Mouse (Mus musculus) liver, embryonic 14.5 days (tissue): ENCODE data around the gene Zmynd11. TPM values are rescaled to one million over a fixed set of nuclear protein-coding genes. Genes with fewer than 3 reads are reported as not detected.

Experiments
- ATAC-seq: fragments of 200-750 bp; cut with Nextera tagmentation; 2 replicates; pipeline ENCODE4 v1.8.0; 2017; ENCODE audit warnings: moderate number of reproducible peaks, mild to moderate bottlenecking, moderate library complexity; ENCODE audit not compliant: insufficient read depth
- DNase-seq, 3 experiments: peaks; one replicate each; pipeline ENCODE4 v3.0.0-alpha.2; 2012 to 2013; ENCODE audit warnings: low read depth in 3 of 3, low spot score in 3 of 3
- H3K27ac ChIP-seq: fragments of 300-500 bp; sonication (generic); 2 replicates; pipeline ENCODE4 v1.5.1; 2014; ENCODE audit warnings: moderate library complexity, mild to moderate bottlenecking, control low read depth, inconsistent platforms
- H3K27me3 ChIP-seq: fragments of 300-500 bp; sonication (generic); 2 replicates; pipeline ENCODE4 v1.6.1; 2014; ENCODE audit warnings: mild to moderate bottlenecking, low read length, moderate library complexity; ENCODE audit not compliant: control insufficient read depth, insufficient read depth
- H3K36me3 ChIP-seq: fragments of 300-500 bp; sonication (generic); replicated peaks from 2 replicates; pipeline ENCODE4 v1.6.1; 2014; ENCODE audit warnings: low read depth; ENCODE audit not compliant: control insufficient read depth, insufficient read depth
- H3K4me1 ChIP-seq, 2 experiments: fragments of 200-500 bp in 1 of 2; fragments of 300-500 bp in 1 of 2; sonication (generic) in 1 of 2; replicated peaks; 2 replicates each; pipeline ENCODE4 v1.6.1; 2012 to 2014; ENCODE audit warnings: antibody characterized with exemption in 1 of 2, inconsistent platforms in 1 of 2, low read length in 1 of 2; ENCODE audit not compliant: control insufficient read depth in 2 of 2, insufficient read depth in 2 of 2
- H3K4me2 ChIP-seq: fragments of 300-500 bp; sonication (generic); 2 replicates; pipeline ENCODE4 v1.6.1; 2014; ENCODE audit warnings: low read depth, mild to moderate bottlenecking, control low read depth, moderate library complexity
- H3K4me3 ChIP-seq, 2 experiments: fragments of 200-500 bp in 1 of 2; fragments of 300-500 bp in 1 of 2; sonication (generic) in 1 of 2; 2 replicates each; pipeline ENCODE4 v1.5.1; 2012 to 2014; ENCODE audit warnings: low read depth in 2 of 2, low read length in 2 of 2, mild to moderate bottlenecking in 2 of 2, control low read depth in 1 of 2, inconsistent platforms in 1 of 2, moderate library complexity in 1 of 2; ENCODE audit not compliant: insufficient read depth in 1 of 2
- H3K9ac ChIP-seq: fragments of 300-500 bp; sonication (generic); replicated peaks from 2 replicates; pipeline ENCODE4 v1.6.1; 2014; ENCODE audit warnings: mild to moderate bottlenecking, control low read depth, moderate library complexity
- H3K9me3 ChIP-seq: fragments of 300-500 bp; sonication (generic); 2 replicates; pipeline ENCODE4 v1.6.1; 2016; ENCODE audit warnings: low read length, mixed read lengths; ENCODE audit not compliant: control insufficient read depth
- CTCF ChIP-seq: IDR thresholded peaks from 2 replicates; pipeline ENCODE4 v1.5.1; 2016; ENCODE audit warnings: antibody characterized with exemption, low read depth, control low read depth
- EP300 ChIP-seq: IDR thresholded peaks from 2 replicates; pipeline ENCODE4 v1.6.1; 2016; ENCODE audit warnings: antibody characterized with exemption, low read depth
- WGBS: fragments of 180-500 bp; shearing (Covaris S2); extraction: QIAGEN DNeasy Blood & Tissue Kit; methylation state at CpG from one replicate; pipeline ENCODE4 v1.1.7; 2014; ENCODE audit not compliant: insufficient replicate concordance; 5-methylcytosine and 5-hydroxymethylcytosine counted together
- polyA plus RNA-seq, 2 experiments: library from polyadenylated mRNA; depleted of rRNA in 1 of 2; stranded (reverse) in 1 of 2; unstranded in 1 of 2; fragments of >200 nt; fragmentation: Nextera tagmentation in 1 of 2; extraction: Ambion mirVana in 1 of 2; gene quantifications; 2 replicates each; pipeline versions ENCODE4 v1.2.1 to v1.2.3; 2012 to 2014

Zmynd11 gene
- polyA plus RNA-seq, 2 experiments, result 17.7 to 21.2 TPM

- no peaks in the 10 kb centered on the region for H3K36me3 ChIP-seq
- ATAC-seq, result no peak
- H3K27me3 ChIP-seq, result no peaks in the 10 kb centered on the region
- no peak overlapping the region for H3K27ac ChIP-seq
- WGBS, result 64% methylated on average over 7 of the region's 7 CpGs
- H3K4me3 ChIP-seq, result no peak overlapping the region
- TF ChIP-seq EP300, result no peak
- TF ChIP-seq CTCF, result no peak
- H3K4me1 ChIP-seq, result no peaks in the 10 kb centered on the region
- no peak overlapping the region for H3K4me2 ChIP-seq
- H3K9ac ChIP-seq, result no peak overlapping the region
- no peak for DNase-seq
- H3K9me3 ChIP-seq, result no peaks in the 10 kb centered on the region
Measured at GRCm38 (mm10) chr13:9667954-9668496, 97.1 kb downstream of the Zmynd11 start.

GRCm38 (mm10) chr13:9663593-9663992 is 101.5 kb downstream of the Zmynd11 start:
- H3K4me2 ChIP-seq, result no peak overlapping the region
- peaks cover 0 to 4% of the 10 kb centered on the region in 2 experiments; a peak in 2 of 4 replicates for H3K4me1 ChIP-seq
- DNase-seq (no peak), ATAC-seq (no peak)
- no peaks in the 10 kb centered on the region for H3K9me3 ChIP-seq
- TF ChIP-seq EP300, result no peak
- TF ChIP-seq CTCF, result no peak
- no peak overlapping the region for H3K4me3 ChIP-seq
- H3K9ac ChIP-seq, result no peak overlapping the region
- WGBS, result 77% methylated on average over 1 of the region's 1 CpGs
- H3K27ac ChIP-seq, result no peak overlapping the region
- H3K36me3 ChIP-seq, result no peaks in the 10 kb centered on the region
- no peaks in the 10 kb centered on the region for H3K27me3 ChIP-seq

GRCm38 (mm10) chr13:9660711-9661110 is 104.4 kb downstream of the Zmynd11 start:
- TF ChIP-seq CTCF (no peak), EP300 (no peak)
- no peak overlapping the region for H3K27ac ChIP-seq
- H3K27me3 ChIP-seq, result no peaks in the 10 kb centered on the region
- H3K4me1 ChIP-seq, result peaks cover 0 to 4% of the 10 kb centered on the region in 2 experiments; a peak in 2 of 4 replicates
- H3K9me3 ChIP-seq, result no peaks in the 10 kb centered on the region
- no peak for DNase-seq
- no peak overlapping the region for H3K4me2 ChIP-seq
- WGBS, result 62% methylated on average over 1 of the region's 1 CpGs
- no peak overlapping the region for H3K4me3 ChIP-seq
- H3K36me3 ChIP-seq, result no peaks in the 10 kb centered on the region
- ATAC-seq, result no peak
- H3K9ac ChIP-seq, result no peak overlapping the region

GRCm38 (mm10) chr13:9656613-9657012 is 108.5 kb downstream of the Zmynd11 start:
- TF ChIP-seq CTCF, result no peak
- TF ChIP-seq EP300, result no peak
- Histone ChIP-seq H3K9me3 (no peaks in the 10 kb centered on the region), H3K4me2 (no peak overlapping the region), H3K27ac (no peak overlapping the region), H3K4me3 (no peak overlapping the region), H3K9ac (no peak overlapping the region), H3K27me3 (no peaks in the 10 kb centered on the region), H3K4me1 (peaks cover 0 to 4% of the 10 kb centered on the region in 2 experiments; a peak in 2 of 4 replicates), H3K36me3 (no peaks in the 10 kb centered on the region)
- DNase-seq, result no peak
- no peak for ATAC-seq
- 69% methylated on average over 6 of the region's 6 CpGs for WGBS

GRCm38 (mm10) chr13:9653018-9653417 is 112.1 kb downstream of the Zmynd11 start:
- no peak overlapping the region for H3K4me3 ChIP-seq
- no peak overlapping the region for H3K9ac ChIP-seq
- WGBS, result 46% methylated on average over 3 of the region's 3 CpGs
- no peak overlapping the region for H3K4me2 ChIP-seq
- DNase-seq, result no peak
- no peaks in the 10 kb centered on the region for H3K36me3 ChIP-seq
- no peaks in the 10 kb centered on the region for H3K9me3 ChIP-seq
- H3K27ac ChIP-seq, result no peak overlapping the region
- H3K4me1 ChIP-seq, result no peaks in the 10 kb centered on the region
- no peak for ATAC-seq
- no peak for TF ChIP-seq EP300
- TF ChIP-seq CTCF, result no peak
- no peaks in the 10 kb centered on the region for H3K27me3 ChIP-seq
